Mouse (Mus musculus) E14TG2a.4 (cell line): ENCODE results near the gene Nomo1.

ENCODE experiments used
- CTCF ChIP-seq: conservative IDR thresholded peaks from 2 replicates; pipeline ENCODE4 v1.5.1; 2014; ENCODE audit warnings: low read length
- POU5F1 ChIP-seq: IDR thresholded peaks from 2 replicates; pipeline ENCODE4 v1.6.1; 2014; ENCODE audit warnings: low read length, borderline replicate concordance

DNA sequence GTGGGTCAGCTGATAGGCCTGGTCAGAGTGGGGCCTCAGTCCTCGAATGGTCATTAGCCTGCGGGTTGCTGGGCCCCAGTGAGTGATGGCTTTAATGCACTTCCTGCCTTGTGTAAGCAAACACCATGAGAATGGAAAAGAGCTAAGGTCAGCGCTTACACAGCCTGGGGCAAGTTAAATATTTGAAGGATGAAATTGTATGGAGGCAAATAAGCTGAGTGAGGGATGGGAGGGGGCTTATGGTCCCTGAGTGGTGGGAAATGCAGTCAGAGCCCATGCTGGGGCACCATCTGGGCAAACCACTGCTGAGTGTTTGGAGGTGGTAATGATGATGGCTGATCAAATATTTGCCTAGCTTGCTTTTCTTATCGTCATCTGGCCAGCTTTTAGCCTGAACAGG, 89.5 kb downstream of the Nomo1 start:
- TF ChIP-seq CTCF (no peak), POU5F1 (no peak)
